Mouse (Mus musculus): Measurements from ENCODE around the gene Psenen. TPM values are rescaled to one million over a fixed set of nuclear protein-coding genes. Genes with fewer than 3 reads are reported as not detected.

The Psenen gene
- polyA plus RNA-seq, 1 experiment from 2014 or later, result 126 TPM

- no peaks in the 10 kb centered on the region for H3K36me3 ChIP-seq (replicated peaks)
- H3K9me3 ChIP-seq, result no peaks in the 10 kb centered on the region
- peaks cover 6% of the 10 kb centered on the region; the same call in 1 of the 2 replicates for H3K27me3 ChIP-seq (ENCODE audit: poor library complexity, severe bottlenecking)
- peaks cover 8% of the 10 kb centered on the region for H3K4me1 ChIP-seq
- no peak overlapping the region for H3K4me3 ChIP-seq
- H3K27ac ChIP-seq, result no peak overlapping the region
- DNase-seq (ENCODE audit: extremely low spot score, low spot score), result no peak
- 57% methylated on average over 24 of the region's 24 CpGs for WGBS
These were observed 48.2 kb downstream of the Psenen start for GRCm38 (mm10) chr7:30515003-30515760.

Small RNAs within 50 kb of the gene (microRNA-seq; reads per million reads assigned to microRNA genes)
- gene Gm38670, result 1.5 reads per million
- not detected for gene Mir3569

Other genes with a start within 250 kb of the Psenen start
- gene Syne4, start 248.8 kb downstream of the Psenen start, polyA plus RNA-seq (2016; fragmentation: Nextera tagmentation; extraction: Ambion mirVana), result 29.8 and 32.8 TPM in 2 replicates
- gene E130208F15Rik, start 241.9 kb downstream of the Psenen start, polyA plus RNA-seq (2016; fragmentation: Nextera tagmentation; extraction: Ambion mirVana), result 3.0 and 3.2 TPM in 2 replicates
- gene Sdhaf1, start 239.7 kb downstream of the Psenen start, polyA plus RNA-seq (2016; fragmentation: Nextera tagmentation; extraction: Ambion mirVana), result 17.3 and 19.5 TPM in 2 replicates
- 5.3 and 5.6 TPM in 2 replicates for gene Lrfn3, start 200.9 kb downstream of the Psenen start, polyA plus RNA-seq (2016; fragmentation: Nextera tagmentation; extraction: Ambion mirVana)
- gene Tyrobp, start 149.9 kb downstream of the Psenen start, polyA plus RNA-seq (2016; fragmentation: Nextera tagmentation; extraction: Ambion mirVana), result 10.4 and 12.1 TPM in 2 replicates
- gene Hcst, start 143.8 kb downstream of the Psenen start, polyA plus RNA-seq (2016; fragmentation: Nextera tagmentation; extraction: Ambion mirVana), result 0.38 TPM in 1 of 2 replicates, not detected in the other
- gene Nfkbid, start 141.9 kb downstream of the Psenen start, polyA plus RNA-seq (2016; fragmentation: Nextera tagmentation; extraction: Ambion mirVana), result 1.3 and 1.5 TPM in 2 replicates
- 25.4 and 33.7 TPM in 2 replicates for gene Aplp1, start 118.1 kb downstream of the Psenen start, polyA plus RNA-seq (2016; fragmentation: Nextera tagmentation; extraction: Ambion mirVana)
- 0.29 and 0.52 TPM in 2 replicates for gene Kirrel2, start 105.9 kb downstream of the Psenen start, polyA plus RNA-seq (2016; fragmentation: Nextera tagmentation; extraction: Ambion mirVana)
- gene Nphs1, start 105.3 kb downstream of the Psenen start, polyA plus RNA-seq (2016; fragmentation: Nextera tagmentation; extraction: Ambion mirVana), result 0.07 TPM in 1 of 2 replicates, not detected in the other
- gene Prodh2, start 70.0 kb downstream of the Psenen start, polyA plus RNA-seq (2016; fragmentation: Nextera tagmentation; extraction: Ambion mirVana), result not detected in 2 replicates
- gene Arhgap33, start 28.6 kb downstream of the Psenen start, polyA plus RNA-seq (2016; fragmentation: Nextera tagmentation; extraction: Ambion mirVana), result 29.7 and 31.9 TPM in 2 replicates
- 4.3 and 4.6 TPM in 2 replicates for gene Hspb6, start 11.4 kb downstream of the Psenen start, polyA plus RNA-seq (2016; fragmentation: Nextera tagmentation; extraction: Ambion mirVana)
- 15.2 and 16.1 TPM in 2 replicates for gene Proser3, start 11.3 kb downstream of the Psenen start, polyA plus RNA-seq (2016; fragmentation: Nextera tagmentation; extraction: Ambion mirVana)
- 40.7 and 44.2 TPM in 2 replicates for gene Lin37, start 3.8 kb downstream of the Psenen start, polyA plus RNA-seq (2016; fragmentation: Nextera tagmentation; extraction: Ambion mirVana)
- gene U2af1l4, start 326 bp downstream of the Psenen start, polyA plus RNA-seq (2016; fragmentation: Nextera tagmentation; extraction: Ambion mirVana), result 96.1 and 96.7 TPM in 2 replicates
- gene Gm49396, start 283 bp downstream of the Psenen start, polyA plus RNA-seq (2016; fragmentation: Nextera tagmentation; extraction: Ambion mirVana), result 16.1 and 16.3 TPM in 2 replicates
- 5.9 and 7.1 TPM in 2 replicates for gene Igflr1, start 1.8 kb upstream of the Psenen start, polyA plus RNA-seq (2016; fragmentation: Nextera tagmentation; extraction: Ambion mirVana)
- gene Kmt2b, start 25.1 kb upstream of the Psenen start, polyA plus RNA-seq (2016; fragmentation: Nextera tagmentation; extraction: Ambion mirVana), result 10.1 and 10.4 TPM in 2 replicates
- gene Zbtb32, start 35.3 kb upstream of the Psenen start, polyA plus RNA-seq (2016; fragmentation: Nextera tagmentation; extraction: Ambion mirVana), result 0.09 and 0.20 TPM in 2 replicates
- gene Upk1a, start 49.2 kb upstream of the Psenen start, polyA plus RNA-seq (2016; fragmentation: Nextera tagmentation; extraction: Ambion mirVana), result 0.68 and 0.71 TPM in 2 replicates
- 762 and 774 TPM in 2 replicates for gene Cox6b1, start 62.5 kb upstream of the Psenen start, polyA plus RNA-seq (2016; fragmentation: Nextera tagmentation; extraction: Ambion mirVana)
- 0.30 TPM in 1 of 2 replicates, not detected in the other for gene Etv2, start 72.2 kb upstream of the Psenen start, polyA plus RNA-seq (2016; fragmentation: Nextera tagmentation; extraction: Ambion mirVana)
- 119 and 129 TPM in 2 replicates for gene Rbm42, start 86.7 kb upstream of the Psenen start, polyA plus RNA-seq (2016; fragmentation: Nextera tagmentation; extraction: Ambion mirVana)
- gene Haus5, start 101.4 kb upstream of the Psenen start, polyA plus RNA-seq (2016; fragmentation: Nextera tagmentation; extraction: Ambion mirVana), result 90.2 and 91.9 TPM in 2 replicates
- gene Pmis2, start 108.0 kb upstream of the Psenen start, polyA plus RNA-seq (2016; fragmentation: Nextera tagmentation; extraction: Ambion mirVana), result not detected in 2 replicates
- not detected in 2 replicates for gene 2200002J24Rik, start 135.3 kb upstream of the Psenen start, polyA plus RNA-seq (2016; fragmentation: Nextera tagmentation; extraction: Ambion mirVana)
- 1.1 and 1.4 TPM in 2 replicates for gene Atp4a, start 148.6 kb upstream of the Psenen start, polyA plus RNA-seq (2016; fragmentation: Nextera tagmentation; extraction: Ambion mirVana)
- 154 and 158 TPM in 2 replicates for gene Tmem147, start 165.9 kb upstream of the Psenen start, polyA plus RNA-seq (2016; fragmentation: Nextera tagmentation; extraction: Ambion mirVana)
- 0.16 and 0.48 TPM in 2 replicates for gene Gapdhs, start 180.1 kb upstream of the Psenen start, polyA plus RNA-seq (2016; fragmentation: Nextera tagmentation; extraction: Ambion mirVana)
- gene Sbsn, start 187.8 kb upstream of the Psenen start, polyA plus RNA-seq (2016; fragmentation: Nextera tagmentation; extraction: Ambion mirVana), result 0.73 and 1.0 TPM in 2 replicates
- gene Dmkn, start 200.1 kb upstream of the Psenen start, polyA plus RNA-seq (2016; fragmentation: Nextera tagmentation; extraction: Ambion mirVana), result not detected in 2 replicates
- gene Krtdap, start 224.3 kb upstream of the Psenen start, polyA plus RNA-seq (2016; fragmentation: Nextera tagmentation; extraction: Ambion mirVana), result not detected in 2 replicates